Mouse (Mus musculus): Measurements from ENCODE around the gene Slfn5.
"Not testable (repeated sequence)": the region's sequence is repeated elsewhere in the genome, so short reads cannot be mapped to it uniquely, and the experiment has no call there.

GRCm38 (mm10) chr11:82930391-82930955 is 20.7 kb upstream of the Slfn5 start:
- not testable (repeated sequence) for TF ChIP-seq GATA1, TAL1 (IDR thresholded peaks at IDR 0.05; ENCODE audit: low read length)
